Mouse (Mus musculus): ENCODE data around the gene Arhgap22. TPM values are rescaled to one million over a fixed set of nuclear protein-coding genes. Genes with fewer than 3 reads are reported as not detected.
A peak's percentile ranks its signal among the peaks of the same experiment; 100 is the strongest.

Gene Arhgap22
- 10 to 100 TPM in 3 of 4 experiments, 1 to 10 TPM in 1; 9.7 to 16.7 (median 12.5) TPM for total RNA-seq (2022)

- DNase-seq (ENCODE audit: low spot score in 2 of 2): peak; percentile 52 to 68
Measured at GRCm38 (mm10) chr14:33213823-33214766, at the start of gene Arhgap22. Gene Arhgap22 (plus strand): TSS chr14:33214026.

DNA sequence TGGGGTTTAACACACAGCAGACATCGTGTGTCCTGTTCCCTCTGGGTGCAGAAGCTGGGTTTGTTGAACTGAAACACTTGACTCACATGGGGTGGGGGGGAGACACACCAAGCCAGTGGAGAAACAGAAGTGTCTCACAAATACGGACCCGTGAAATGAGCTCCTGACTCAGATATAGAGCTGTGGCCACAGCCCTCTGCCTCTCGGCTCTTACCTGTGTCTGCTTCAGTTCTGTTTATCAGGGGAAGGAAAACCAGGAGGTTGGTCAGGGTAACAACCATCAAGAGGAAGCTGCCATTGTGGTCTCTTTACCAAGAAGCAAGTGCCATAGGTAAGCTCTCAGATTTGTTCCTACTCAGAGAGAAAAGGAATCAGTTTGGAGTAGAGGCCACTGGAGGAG is 45.1 kb upstream of the Arhgap22 start:
- DNase-seq (ENCODE audit: low spot score in 2 of 2): no peak

DNA sequence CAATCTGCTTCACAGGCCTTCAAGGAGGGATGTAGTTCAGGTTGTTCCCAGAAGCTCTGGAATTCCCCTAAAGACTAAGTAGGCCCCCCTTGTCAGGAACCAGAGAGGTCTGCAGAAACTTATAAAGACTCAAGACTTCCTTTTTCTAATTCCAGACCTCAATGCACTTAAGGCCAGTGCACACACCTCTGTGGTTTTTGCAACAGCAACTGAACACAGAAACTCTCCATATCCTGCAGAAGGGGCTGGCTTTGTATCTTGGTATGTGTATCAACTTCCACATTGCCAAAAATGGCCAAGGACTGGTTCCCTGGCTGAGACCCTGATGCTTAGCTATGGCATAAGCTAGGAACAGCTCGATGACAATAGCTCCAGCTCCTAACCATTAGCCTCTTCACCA is 41.9 kb upstream of the Arhgap22 start:
- DNase-seq (ENCODE audit: low spot score in 2 of 2): no peak

DNA sequence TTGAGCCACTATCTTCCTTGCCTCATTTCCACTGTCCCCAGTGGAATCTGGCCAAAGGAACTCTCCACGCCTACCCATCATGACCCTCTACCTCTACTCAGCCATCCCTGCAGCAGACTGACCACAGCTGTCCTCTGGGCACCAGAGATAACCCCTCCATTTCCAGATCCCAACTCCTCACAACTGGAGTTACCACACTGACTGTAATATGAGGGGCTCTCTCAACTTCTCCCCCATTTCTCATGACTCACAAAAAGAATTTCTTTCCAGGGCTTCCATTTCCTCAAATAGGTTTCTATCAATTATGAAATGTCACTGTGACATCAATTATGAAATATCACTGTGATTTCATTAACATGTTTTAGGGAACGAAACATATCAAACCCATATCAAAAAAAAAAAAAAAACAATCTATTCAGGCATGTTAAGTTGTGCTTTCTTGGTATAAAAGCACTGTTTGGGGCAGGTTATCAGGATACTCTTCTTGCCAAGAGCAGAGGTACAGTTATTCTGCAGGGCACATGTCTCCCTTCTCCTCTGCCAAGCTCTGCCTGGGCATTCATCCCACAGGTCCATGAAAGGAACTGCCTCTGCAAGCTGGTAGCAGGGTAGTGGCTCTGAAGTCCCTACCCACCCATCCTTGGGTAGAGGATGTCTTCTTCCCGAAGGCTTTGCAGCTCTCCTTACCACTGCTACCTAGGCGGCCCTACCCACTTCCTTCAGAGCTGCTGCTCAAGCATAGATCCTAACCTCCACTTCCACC is 38.6 kb upstream of the Arhgap22 start:
- DNase-seq (ENCODE audit: low spot score in 2 of 2): no peak

GRCm38 (mm10) chr14:33180102-33180501 is 33.7 kb upstream of the Arhgap22 start:
- DNase-seq (ENCODE audit: low spot score in 2 of 2): no peak

DNA sequence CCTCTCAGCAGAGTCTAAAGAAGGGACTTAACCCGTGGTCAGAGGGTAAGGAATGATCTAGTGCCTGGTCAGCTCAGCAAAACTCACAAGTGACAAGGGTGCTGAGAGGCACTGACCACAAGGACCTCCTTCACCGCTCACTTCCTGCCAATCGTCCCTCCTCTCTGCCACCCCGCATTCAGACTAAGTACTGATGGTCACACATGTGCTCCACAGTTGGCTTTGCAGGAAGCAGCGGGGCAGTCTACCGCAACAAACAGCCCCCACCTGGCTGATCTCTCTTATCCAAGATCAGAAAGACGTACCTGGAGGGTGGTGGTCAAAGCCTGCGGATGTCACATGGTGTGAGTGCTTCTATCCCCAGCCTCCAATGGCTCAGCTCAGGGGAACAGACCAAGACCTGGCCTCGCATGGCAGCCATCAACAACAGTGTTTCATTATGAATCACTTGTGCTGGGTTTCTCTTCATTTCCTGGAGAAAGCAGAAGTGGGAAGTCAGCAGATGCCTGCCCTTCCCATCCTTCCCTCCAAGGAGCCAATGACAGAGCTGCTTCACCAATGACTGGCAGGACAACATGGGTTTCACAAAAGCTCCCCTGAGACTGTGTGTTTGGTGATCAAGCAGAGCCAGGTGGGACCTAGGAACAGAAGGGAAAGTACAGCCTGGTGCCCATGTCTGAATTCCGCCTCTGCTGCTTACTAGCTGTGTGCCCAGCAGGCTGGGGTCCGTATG is 28.6 kb upstream of the Arhgap22 start, which contains the start of gene Wdfy4:
Gene Wdfy4 (minus strand): TSS at position 441 of the 733 bp plus-strand sequence.
- no peak for DNase-seq (ENCODE audit: low spot score in 2 of 2)

GRCm38 (mm10) chr14:33187201-33187600 is 26.6 kb upstream of the Arhgap22 start:
- no peak for DNase-seq (ENCODE audit: low spot score in 2 of 2)

- no peak for DNase-seq (ENCODE audit: low spot score in 2 of 2)
Measured at GRCm38 (mm10) chr14:33189230-33189629, 24.6 kb upstream of the Arhgap22 start.

- no peak for DNase-seq (ENCODE audit: low spot score in 2 of 2)
Measured at GRCm38 (mm10) chr14:33189849-33190423, 23.9 kb upstream of the Arhgap22 start.

DNA sequence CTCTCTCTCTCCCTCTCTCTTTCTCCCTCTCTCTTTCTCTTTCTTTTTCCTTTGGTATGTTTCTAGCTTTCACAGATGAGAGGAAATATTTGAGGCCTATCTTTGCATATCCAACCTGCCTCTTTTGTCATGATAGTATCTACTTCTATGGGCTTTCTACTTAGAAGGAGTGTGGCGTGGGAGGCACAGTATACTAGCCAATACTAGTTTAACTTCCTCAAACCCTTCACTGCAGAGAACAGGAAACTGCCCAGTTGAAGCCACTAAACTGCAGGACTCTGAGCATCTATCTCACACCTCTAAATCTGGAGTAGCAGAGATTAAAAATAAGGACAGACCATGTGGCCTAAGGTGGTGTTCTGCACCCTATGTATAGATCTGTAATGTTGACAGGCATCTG is 23.2 kb upstream of the Arhgap22 start:
- no peak for DNase-seq (ENCODE audit: low spot score in 2 of 2)

DNA sequence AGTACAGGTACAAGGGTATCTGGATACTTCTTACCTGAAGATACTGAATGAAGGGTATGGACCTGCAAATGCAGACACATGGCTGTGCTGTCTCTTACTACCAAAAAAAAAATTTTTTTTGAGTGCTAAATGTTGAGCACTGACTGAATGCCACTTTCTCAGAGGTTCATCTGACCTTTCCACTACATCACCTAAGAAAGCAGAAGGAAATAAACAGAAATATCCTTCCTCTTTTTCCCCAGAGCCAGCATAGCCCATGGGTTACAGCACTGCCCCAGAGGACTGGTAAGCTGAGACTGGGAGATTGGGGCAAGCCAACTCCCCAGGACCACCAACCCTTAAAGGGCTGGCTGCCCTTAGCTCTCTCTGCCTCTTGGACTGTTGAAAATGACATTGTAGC is 20.1 kb upstream of the Arhgap22 start:
- no peak for DNase-seq (ENCODE audit: low spot score in 2 of 2)

- DNase-seq (ENCODE audit: low spot score in 2 of 2): no peak
Measured at GRCm38 (mm10) chr14:33194241-33194640, 19.6 kb upstream of the Arhgap22 start.

DNA sequence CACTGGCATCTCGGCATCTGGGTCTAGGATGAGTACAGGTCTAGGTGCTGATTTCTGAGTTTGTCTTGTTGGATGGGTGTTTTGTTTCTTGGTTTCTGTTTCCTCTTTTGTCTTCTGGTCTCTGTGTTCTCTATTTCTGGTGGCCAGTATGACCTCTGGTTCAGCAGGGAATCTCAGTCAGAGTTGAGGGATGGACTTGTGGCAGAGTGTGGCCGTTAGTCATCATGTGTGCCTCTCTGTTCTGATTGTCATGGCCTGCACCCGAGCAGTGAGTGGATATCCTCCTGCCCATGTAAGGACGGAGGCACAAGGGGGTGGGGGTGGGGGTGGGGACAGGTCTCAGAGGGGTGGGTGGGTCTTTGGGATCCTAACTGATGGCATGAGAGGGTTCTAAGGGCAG is 11.7 kb upstream of the Arhgap22 start:
- DNase-seq (ENCODE audit: low spot score in 2 of 2): no peak

DNA sequence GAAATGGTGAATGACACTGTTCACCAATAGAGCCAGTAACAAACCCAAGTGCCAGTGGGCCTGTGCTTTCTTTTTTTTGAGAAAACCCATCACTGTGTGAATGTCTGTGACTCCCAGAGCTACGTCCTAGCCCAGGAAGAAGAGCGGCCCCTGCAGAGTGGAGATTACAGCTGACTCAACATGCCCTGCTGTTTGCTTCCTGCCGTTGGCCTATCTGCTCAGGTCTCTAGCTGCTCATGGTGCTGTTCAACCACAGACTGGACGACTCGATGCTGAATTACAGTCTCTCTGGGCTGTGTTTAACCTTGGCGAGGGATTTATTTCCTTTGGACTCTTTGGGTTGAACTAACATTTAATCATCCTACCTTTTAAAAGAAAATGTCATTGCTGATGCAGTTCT is 10.9 kb upstream of the Arhgap22 start:
- no peak for DNase-seq (ENCODE audit: low spot score in 2 of 2)

- no peak for DNase-seq (ENCODE audit: low spot score in 2 of 2)
Measured at GRCm38 (mm10) chr14:33203777-33204176, 10.0 kb upstream of the Arhgap22 start.

GRCm38 (mm10) chr14:33205280-33205965 is 8.4 kb upstream of the Arhgap22 start:
- DNase-seq (ENCODE audit: low spot score in 2 of 2): no peak

DNA sequence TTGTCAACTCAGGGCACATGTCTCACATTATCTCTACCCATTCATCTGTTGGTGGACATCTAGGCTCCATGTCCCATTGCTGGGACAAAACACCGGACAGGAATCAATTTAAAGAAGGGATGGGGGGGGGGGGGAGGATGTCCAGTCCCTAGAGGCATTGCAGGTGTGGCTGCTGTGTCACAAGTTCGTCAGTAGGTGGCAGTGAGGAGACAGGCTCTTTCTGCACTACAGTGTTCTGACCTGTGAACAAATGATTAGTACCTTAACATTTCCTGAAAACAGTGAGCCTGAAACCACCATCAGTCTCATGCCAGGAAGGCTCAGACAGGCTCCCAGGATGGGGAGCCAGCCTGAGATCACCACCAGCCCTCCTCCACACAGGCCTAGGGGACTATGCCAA is 6.8 kb upstream of the Arhgap22 start:
- no peak for DNase-seq (ENCODE audit: low spot score in 2 of 2)

GRCm38 (mm10) chr14:33208331-33208730 is 5.5 kb upstream of the Arhgap22 start:
- DNase-seq (ENCODE audit: low spot score in 2 of 2): no peak

GRCm38 (mm10) chr14:33210806-33211205 is 3.0 kb upstream of the Arhgap22 start:
- no peak for DNase-seq (ENCODE audit: low spot score in 2 of 2)

GRCm38 (mm10) chr14:33212271-33212957 is 1.4 kb upstream of the Arhgap22 start:
- no peak for DNase-seq (ENCODE audit: low spot score in 2 of 2)

All from left cerebral cortex, adult 8-10 months (tissue).